Mouse (Mus musculus) intestine, embryonic 16.5 days (tissue): ENCODE measurements at regions not wholly inside any gene's neighbourhood (a gene's known extent, or its start where the extent isn't known, plus 50 kb on each side); places are given as distances from the start of the nearest gene placed in this dataset.
A peak's percentile ranks its signal among the peaks of the same experiment; 100 is the strongest.

Experiments used
- ATAC-seq: fragments of 200-750 bp; cut with Nextera tagmentation; 2 replicates; pipeline ENCODE4 v1.8.0; 2017; ENCODE audit warnings: moderate TSS enrichment, moderate library complexity
- H3K27ac ChIP-seq: fragments of 300-500 bp; sonication (generic); 2 replicates; pipeline ENCODE4 v1.5.1; 2014; ENCODE audit warnings: mild to moderate bottlenecking, low read length
- H3K27me3 ChIP-seq: fragments of 300-500 bp; sonication (generic); replicated peaks from 2 replicates; pipeline ENCODE4 v1.6.1; 2014; ENCODE audit warnings: low read length, control low read depth, mixed read lengths; ENCODE audit not compliant: control insufficient read depth, insufficient read depth
- H3K36me3 ChIP-seq: fragments of 300-500 bp; sonication (generic); 2 replicates; pipeline ENCODE4 v1.6.1; 2014; ENCODE audit warnings: low read length, control low read depth; ENCODE audit not compliant: control insufficient read depth, insufficient read depth
- H3K4me1 ChIP-seq: fragments of 300-500 bp; sonication (generic); 2 replicates; pipeline ENCODE4 v1.6.1; 2014; ENCODE audit warnings: low read length, control low read depth, mixed read lengths; ENCODE audit not compliant: control insufficient read depth, insufficient read depth
- H3K4me2 ChIP-seq: fragments of 300-500 bp; sonication (generic); 2 replicates; pipeline ENCODE4 v1.6.1; 2014; ENCODE audit warnings: low read depth, low read length, control low read depth
- H3K4me3 ChIP-seq: fragments of 300-500 bp; sonication (generic); 2 replicates; pipeline ENCODE4 v1.5.1; 2014; ENCODE audit warnings: mild to moderate bottlenecking, low read length
- H3K9ac ChIP-seq: fragments of 300-500 bp; sonication (generic); 2 replicates; pipeline ENCODE4 v1.6.1; 2014; ENCODE audit warnings: low read depth, low read length
- H3K9me3 ChIP-seq: fragments of 300-500 bp; sonication (generic); 2 replicates; pipeline ENCODE4 v1.6.1; 2016; ENCODE audit warnings: low read length, control low read depth; ENCODE audit not compliant: control insufficient read depth
- WGBS: fragments of 180-500 bp; shearing (Covaris S2); extraction: QIAGEN DNeasy Blood & Tissue Kit; methylation state at CpG from one replicate; pipeline ENCODE4 v1.1.7; 2014; 5-methylcytosine and 5-hydroxymethylcytosine counted together

DNA sequence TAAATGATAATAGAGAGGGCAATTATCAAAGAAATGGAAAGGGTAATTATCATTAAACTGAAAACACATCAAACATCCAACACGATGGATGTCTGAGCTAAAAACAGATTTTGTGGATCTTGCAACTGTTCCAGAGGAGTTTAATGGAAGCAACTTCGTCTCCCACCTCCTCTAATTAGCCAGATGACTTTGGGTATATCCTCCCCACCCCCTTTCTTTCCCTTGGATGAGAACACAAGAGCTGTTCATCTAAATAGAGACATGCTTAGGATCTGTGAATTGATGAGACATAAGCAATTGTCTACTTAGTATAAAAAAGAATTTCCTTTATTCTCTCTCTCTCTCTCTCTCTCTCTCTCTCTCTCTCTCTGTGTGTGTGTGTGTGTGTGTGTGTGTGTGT lies 333.7 kb upstream of the Adgrl2 start:
- ATAC-seq = no peak
- no peaks in the 10 kb centered on the region for H3K4me1 ChIP-seq
- H3K36me3 ChIP-seq = no peaks in the 10 kb centered on the region
- H3K9me3 ChIP-seq = no peaks in the 10 kb centered on the region
- no peak overlapping the region for H3K4me2 ChIP-seq
- WGBS = 78% methylated on average over 2 of the region's 2 CpGs
- no peak overlapping the region for H3K4me3 ChIP-seq
- H3K9ac ChIP-seq = no peak overlapping the region
- no peaks in the 10 kb centered on the region for H3K27me3 ChIP-seq
- H3K27ac ChIP-seq = no peak overlapping the region

DNA sequence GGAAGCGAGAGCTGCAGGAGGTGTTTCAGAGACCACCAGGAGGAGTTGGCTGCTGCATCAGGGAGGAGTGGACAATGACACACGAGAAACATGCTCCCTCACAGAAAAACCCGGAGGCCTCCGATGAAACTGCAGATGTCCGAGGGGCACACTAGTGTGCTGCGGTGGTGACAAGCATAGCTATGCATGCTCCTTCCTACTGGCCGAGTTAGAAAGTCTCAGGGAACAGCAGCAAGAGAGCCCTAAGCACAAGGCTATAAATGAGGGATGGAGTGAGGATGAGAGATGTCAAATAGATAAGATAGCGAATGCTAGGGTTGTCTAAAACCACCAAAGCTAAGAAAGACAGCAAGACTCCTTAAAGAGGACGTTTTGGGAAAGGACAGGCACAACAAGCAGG lies 328.4 kb upstream of the Adgrl2 start:
- 61% methylated on average over 9 of the region's 9 CpGs for WGBS
- H3K4me1 ChIP-seq = no peaks in the 10 kb centered on the region

DNA sequence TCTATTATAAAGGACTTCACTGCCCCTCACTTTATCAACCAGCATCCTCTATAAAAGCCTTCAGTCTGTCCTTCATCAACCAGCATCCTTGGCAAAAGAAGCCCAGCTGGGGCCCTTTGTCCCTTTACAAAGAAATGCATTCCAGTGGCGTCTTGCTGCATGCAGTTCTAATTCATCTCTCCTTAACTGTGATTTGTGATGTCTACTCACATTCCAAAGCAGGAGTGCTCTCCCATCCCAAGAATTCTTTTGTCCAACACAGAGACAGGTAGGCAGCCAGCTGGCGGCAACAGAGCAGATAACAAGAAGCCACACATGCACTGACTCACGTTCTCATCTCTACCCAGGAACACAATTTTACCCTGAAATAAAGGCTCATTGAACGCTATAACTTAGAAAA lies 323.9 kb upstream of the Adgrl2 start:
- WGBS = 68% methylated on average over 4 of the region's 4 CpGs
- Histone ChIP-seq H3K27me3 (no peaks in the 10 kb centered on the region), H3K9ac (no peak overlapping the region), H3K4me3 (no peak overlapping the region), H3K4me2 (no peak overlapping the region), H3K27ac (no peak overlapping the region), H3K36me3 (no peaks in the 10 kb centered on the region), H3K4me1 (no peaks in the 10 kb centered on the region), H3K9me3 (no peaks in the 10 kb centered on the region)
- ATAC-seq = no peak

More for the DNA sequence above, 328.4 kb upstream of the Adgrl2 start:
- Histone ChIP-seq H3K27me3 (no peaks in the 10 kb centered on the region), H3K27ac (no peak overlapping the region), H3K4me2 (no peak overlapping the region), H3K4me3 (no peak overlapping the region), H3K36me3 (no peaks in the 10 kb centered on the region), H3K9ac (no peak overlapping the region), H3K9me3 (no peaks in the 10 kb centered on the region)
- no peak for ATAC-seq

DNA sequence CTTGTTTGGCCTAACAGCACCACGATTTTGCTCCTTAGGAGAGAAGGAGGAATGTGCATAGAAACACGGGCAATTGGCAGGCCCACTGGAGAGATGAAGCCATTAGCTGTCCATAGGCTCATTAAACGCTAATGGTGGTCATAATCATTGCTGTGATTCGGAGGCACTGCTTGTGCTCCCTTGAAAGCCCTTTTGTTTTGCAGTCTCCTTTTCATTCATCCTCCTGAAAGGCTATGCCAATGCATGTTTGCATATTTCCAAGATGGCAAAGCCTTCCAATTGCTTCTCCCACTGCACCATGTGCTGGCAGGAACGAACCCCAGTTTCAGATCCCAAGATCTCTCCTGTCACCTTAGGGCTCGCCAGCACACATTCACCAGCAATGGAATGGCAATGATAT lies 322.9 kb upstream of the Adgrl2 start:
- H3K9ac ChIP-seq = no peak overlapping the region
- WGBS = 86% methylated on average over 6 of the region's 6 CpGs
- no peak for ATAC-seq
- no peak overlapping the region for H3K4me3 ChIP-seq
- H3K4me2 ChIP-seq = no peak overlapping the region
- H3K27me3 ChIP-seq = no peaks in the 10 kb centered on the region
- no peak overlapping the region for H3K27ac ChIP-seq
- no peaks in the 10 kb centered on the region for H3K9me3 ChIP-seq
- H3K36me3 ChIP-seq = no peaks in the 10 kb centered on the region
- H3K4me1 ChIP-seq = no peaks in the 10 kb centered on the region

GRCm38 (mm10) chr3:149311576-149311975 lies 321.2 kb upstream of the Adgrl2 start:
- ATAC-seq = no peak

DNA sequence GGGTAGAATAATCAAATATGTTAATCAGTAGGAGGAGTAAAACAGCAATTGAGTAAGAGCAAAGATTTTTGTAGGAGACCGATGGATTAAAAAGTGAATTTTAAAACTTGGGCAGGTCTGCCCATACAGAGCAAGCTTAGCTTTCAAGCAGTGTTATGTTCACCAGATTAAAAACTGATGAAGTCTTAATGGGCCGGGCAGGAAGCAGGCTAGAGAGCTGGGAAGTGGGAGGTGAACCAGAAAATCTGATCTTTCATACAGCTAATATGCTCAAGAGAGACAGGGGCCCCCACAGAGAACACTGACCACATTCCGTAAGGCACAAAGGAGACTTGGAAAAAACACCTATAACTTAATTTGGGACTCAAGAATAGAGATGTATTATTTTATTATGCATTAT lies 316.4 kb upstream of the Adgrl2 start:
- no peak overlapping the region for H3K27ac ChIP-seq
- no peaks in the 10 kb centered on the region for H3K36me3 ChIP-seq
- no peak overlapping the region for H3K4me2 ChIP-seq
- H3K4me1 ChIP-seq = 0 out of 2 replicates have a peak, but pooled peaks cover 10% of the 10 kb centered on the region
- WGBS = 74% methylated on average over 3 of the region's 3 CpGs
- H3K9me3 ChIP-seq = no peaks in the 10 kb centered on the region
- H3K27me3 ChIP-seq = no peaks in the 10 kb centered on the region
- no peak overlapping the region for H3K9ac ChIP-seq
- ATAC-seq = no peak
- no peak overlapping the region for H3K4me3 ChIP-seq

More at GRCm38 (mm10) chr3:149311576-149311975, 321.2 kb upstream of the Adgrl2 start:
- H3K9ac ChIP-seq = no peak overlapping the region
- no peak overlapping the region for H3K4me2 ChIP-seq
- H3K4me3 ChIP-seq = no peak overlapping the region
- no peaks in the 10 kb centered on the region for H3K9me3 ChIP-seq
- no peaks in the 10 kb centered on the region for H3K4me1 ChIP-seq
- H3K27ac ChIP-seq = no peak overlapping the region
- 83% methylated on average over 8 of the region's 8 CpGs for WGBS
- H3K27me3 ChIP-seq = no peaks in the 10 kb centered on the region
- no peaks in the 10 kb centered on the region for H3K36me3 ChIP-seq

- no peaks in the 10 kb centered on the region for H3K27me3 ChIP-seq
- H3K9me3 ChIP-seq = no peaks in the 10 kb centered on the region
- H3K4me3 ChIP-seq = no peak overlapping the region
- no peak overlapping the region for H3K27ac ChIP-seq
- ATAC-seq = no peak
- 53% methylated on average over 5 of the region's 5 CpGs for WGBS
- H3K4me2 ChIP-seq = no peak overlapping the region
- no peaks in the 10 kb centered on the region for H3K36me3 ChIP-seq
- H3K4me1 ChIP-seq = 0 out of 2 replicates have a peak, but pooled peaks cover 10% of the 10 kb centered on the region
- no peak overlapping the region for H3K9ac ChIP-seq
These were observed 315.9 kb upstream of the Adgrl2 start for GRCm38 (mm10) chr3:149306291-149306690.

DNA sequence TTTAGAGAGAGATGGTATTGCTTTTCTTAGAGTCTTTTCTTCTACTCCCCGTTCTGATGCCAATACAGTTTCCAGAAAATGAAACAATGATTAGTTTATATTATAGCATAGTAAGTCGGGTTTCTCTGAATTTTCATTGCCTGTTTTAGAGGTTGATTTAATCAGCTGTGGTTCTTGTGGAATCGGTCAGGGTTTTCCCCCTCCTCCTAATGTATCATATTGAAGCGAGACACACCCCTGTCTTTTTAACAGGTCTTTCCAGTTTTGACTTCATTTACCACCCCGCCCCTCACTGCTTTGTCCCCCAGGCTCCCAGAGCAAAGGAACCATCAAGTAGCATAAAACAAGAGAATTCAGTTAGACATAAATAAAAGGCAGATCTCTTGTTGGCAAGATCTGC lies 315.1 kb upstream of the Adgrl2 start:
- ATAC-seq = no peak
- Histone ChIP-seq H3K9me3 (no peaks in the 10 kb centered on the region), H3K27me3 (no peaks in the 10 kb centered on the region), H3K36me3 (no peaks in the 10 kb centered on the region), H3K27ac (no peak overlapping the region), H3K4me2 (0 out of 2 replicates have a peak overlapping the region, but pooled peaks have one; percentile 17), H3K4me1 (0 out of 2 replicates have a peak, but pooled peaks cover 10% of the 10 kb centered on the region), H3K9ac (no peak overlapping the region), H3K4me3 (no peak overlapping the region)
- 32% methylated on average over 5 of the region's 5 CpGs for WGBS

DNA sequence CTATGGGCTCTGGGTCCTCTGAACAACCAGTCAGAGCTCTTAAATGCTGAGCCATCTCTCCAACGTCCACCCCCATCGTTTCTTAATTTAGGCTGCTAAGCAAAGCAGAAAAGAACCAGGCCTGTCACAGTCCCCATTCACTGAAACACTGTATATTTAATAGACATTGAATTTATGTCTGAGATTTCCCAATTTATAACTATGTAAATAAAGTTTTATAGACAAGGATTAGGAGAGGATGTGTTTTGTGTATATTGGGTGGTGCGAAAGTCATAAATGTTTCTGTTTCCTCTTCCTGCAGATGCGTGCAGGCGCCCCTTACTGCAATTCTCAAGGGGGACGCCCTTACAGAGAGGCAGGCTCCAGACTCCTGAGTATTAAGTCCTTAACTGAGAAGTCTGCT lies 314.7 kb upstream of the Adgrl2 start:
- Histone ChIP-seq H3K36me3 (no peaks in the 10 kb centered on the region), H3K4me3 (no peak overlapping the region), H3K27ac (no peak overlapping the region), H3K4me2 (0 out of 2 replicates have a peak overlapping the region, but pooled peaks have one; percentile 17), H3K4me1 (0 out of 2 replicates have a peak, but pooled peaks cover 10% of the 10 kb centered on the region), H3K9ac (no peak overlapping the region), H3K9me3 (no peaks in the 10 kb centered on the region), H3K27me3 (no peaks in the 10 kb centered on the region)
- peak; percentile 82 for ATAC-seq
- 13% methylated on average over 6 of the region's 6 CpGs for WGBS

DNA sequence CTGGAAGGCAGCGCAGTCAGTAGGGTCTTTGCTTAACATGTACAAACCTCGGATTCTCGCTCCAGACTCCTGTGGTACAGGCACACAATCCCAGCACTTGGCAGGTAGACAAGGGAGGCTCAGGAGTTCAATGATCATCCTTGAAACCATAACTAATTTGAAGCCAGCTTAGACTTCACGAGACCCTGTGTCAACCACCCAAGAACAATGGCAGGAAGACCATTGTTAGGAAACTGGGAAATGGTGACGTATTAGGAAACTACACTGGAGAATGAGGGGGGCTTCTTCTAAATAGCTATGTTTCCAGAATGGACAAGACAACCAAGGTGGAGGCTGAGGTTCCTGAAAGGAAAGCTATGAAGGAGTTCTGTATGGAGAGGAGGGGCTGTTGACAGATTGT lies 313.1 kb upstream of the Adgrl2 start:
- Histone ChIP-seq H3K27ac (no peak overlapping the region), H3K9ac (no peak overlapping the region), H3K4me2 (no peak overlapping the region), H3K4me1 (0 out of 2 replicates have a peak, but pooled peaks cover 10% of the 10 kb centered on the region), H3K36me3 (no peaks in the 10 kb centered on the region), H3K9me3 (no peaks in the 10 kb centered on the region), H3K4me3 (no peak overlapping the region), H3K27me3 (no peaks in the 10 kb centered on the region)
- 91% methylated on average over 5 of the region's 5 CpGs for WGBS
- no peak for ATAC-seq
